8 mouse cellular contexts compared by ENCODE assay signal in genomic region chr4:62525489-62525811, GRCm38 (mm10). TPM values are rescaled to one million over a fixed set of nuclear protein-coding genes. Genes with fewer than 3 reads are reported as not detected.
DNase-seq lines count a peak whose midpoint lies in the region; ATAC-seq and TF ChIP-seq lines count a peak whose summit lies in the region.

No protein-coding gene starts in this region.

- H3K4me3 ChIP-seq in kidney, embryonic 16.5 days (ENCODE audit: low read length) = peak overlapping the region; percentile 67
- peak overlapping the region; percentile 92 for H3K4me3 ChIP-seq in embryonic facial prominence, embryonic 10.5 days
- H3K4me3 ChIP-seq in intestine, embryonic 14.5 days (ENCODE audit: low read depth, low read length) = peak overlapping the region; percentile 66
- H3K4me3 ChIP-seq in myocyte = peak overlapping the region; percentile 59

- peaks cover 5% of the 10 kb centered on the region; the same call in 1 of the 2 replicates for H3K36me3 ChIP-seq in kidney, embryonic 16.5 days (ENCODE audit: insufficient read depth, low read length)
- H3K36me3 ChIP-seq in embryonic facial prominence, embryonic 10.5 days (replicated peaks) = peaks cover 25% of the 10 kb centered on the region
- H3K36me3 ChIP-seq in intestine, embryonic 14.5 days (ENCODE audit: control insufficient read depth, insufficient read depth, low read length) = peaks cover 17% of the 10 kb centered on the region
- no peaks in the 10 kb centered on the region for H3K36me3 ChIP-seq in myocyte (ENCODE audit: control insufficient read depth, insufficient read depth)

- no peak for TF ChIP-seq POLR2A in myocyte (IDR thresholded peaks at IDR 0.05; ENCODE audit: insufficient read length, low read depth)

- no peaks in the 10 kb centered on the region for H3K9me3 ChIP-seq in kidney, embryonic 16.5 days (ENCODE audit: low read length)
- no peaks in the 10 kb centered on the region for H3K9me3 ChIP-seq in embryonic facial prominence, embryonic 10.5 days
- H3K9me3 ChIP-seq in intestine, embryonic 14.5 days (ENCODE audit: control insufficient read depth, low read length) = no peaks in the 10 kb centered on the region

- 2% methylated on average over 10 of the region's 10 CpGs for WGBS in kidney, embryonic 16.5 days
- WGBS in embryonic facial prominence, embryonic 10.5 days = 2% methylated on average over 10 of the region's 10 CpGs
- WGBS in intestine, embryonic 14.5 days = under 1% methylated on average over 10 of the region's 10 CpGs

- no peak overlapping the region; the same call in 1 of the 2 replicates for H3K9ac ChIP-seq in kidney, embryonic 16.5 days (replicated peaks; ENCODE audit: low read length)
- peak overlapping the region; percentile 91 for H3K9ac ChIP-seq in intestine, embryonic 14.5 days (ENCODE audit: low read length)

- DNase-seq in kidney, postnatal 10 days = no peak
- DNase-seq in embryonic facial prominence, embryonic 10.5 days (ENCODE audit: low spot score) = no peak
- no peak for DNase-seq in intestine, embryonic 14.5 days (ENCODE audit: low spot score)
- no peak for DNase-seq in thymus, postnatal 36 days
- DNase-seq in layer of hippocampus, postnatal 36 days = no peak
- DNase-seq in cerebellum, adult 9-11 months = no peak

- H3K27me3 ChIP-seq in kidney, embryonic 16.5 days (ENCODE audit: insufficient read depth, low read length) = no peaks in the 10 kb centered on the region
- no peaks in the 10 kb centered on the region for H3K27me3 ChIP-seq in embryonic facial prominence, embryonic 10.5 days (replicated peaks; ENCODE audit: low read depth, poor library complexity, severe bottlenecking)
- H3K27me3 ChIP-seq in intestine, embryonic 14.5 days (replicated peaks; ENCODE audit: control insufficient read depth, insufficient read depth, low read length) = no peaks in the 10 kb centered on the region
- no peaks in the 10 kb centered on the region for H3K27me3 ChIP-seq in myocyte (ENCODE audit: control insufficient read depth, insufficient read depth, insufficient read length)

- H3K4me2 ChIP-seq in kidney, embryonic 16.5 days (replicated peaks; ENCODE audit: low read depth, low read length) = peak overlapping the region; percentile 88
- H3K4me2 ChIP-seq in intestine, embryonic 14.5 days (ENCODE audit: low read length) = peak overlapping the region; percentile 90
- H3K4me2 ChIP-seq in myocyte (ENCODE audit: low read depth) = peak overlapping the region; percentile 48

- peaks cover 8% of the 10 kb centered on the region for H3K4me1 ChIP-seq in kidney, embryonic 16.5 days (ENCODE audit: insufficient read depth, low read length)
- H3K4me1 ChIP-seq in embryonic facial prominence, embryonic 10.5 days = peaks cover 17% of the 10 kb centered on the region
- H3K4me1 ChIP-seq in intestine, embryonic 14.5 days (replicated peaks; ENCODE audit: control insufficient read depth, insufficient read depth, low read length) = peaks cover 8% of the 10 kb centered on the region; the same call in 1 of the 2 replicates

- ATAC-seq in kidney, embryonic 16.5 days (ENCODE audit: low FRiP score, low TSS enrichment) = no peak
- ATAC-seq in intestine, embryonic 14.5 days (replicated peaks; ENCODE audit: low FRiP score, low TSS enrichment, low read depth) = no peak

- peak overlapping the region; percentile 33 for H3ac ChIP-seq in myocyte (ENCODE audit: control insufficient read depth, insufficient read length)

- H3K27ac ChIP-seq in kidney, embryonic 16.5 days (ENCODE audit: low read length) = no peak overlapping the region
- H3K27ac ChIP-seq in embryonic facial prominence, embryonic 10.5 days (replicated peaks) = peak overlapping the region; percentile 98; the same call in 1 of the 2 replicates
- no peak overlapping the region; the same call in 1 of the 2 replicates for H3K27ac ChIP-seq in intestine, embryonic 14.5 days (ENCODE audit: low read depth)

- peaks cover 8% of the 10 kb centered on the region for H3K79me2 ChIP-seq in myocyte (ENCODE audit: control insufficient read depth, insufficient read depth)

TF ChIP-seq in myocyte, 11 proteins besides CTCF, POLR2A, EP300 and RAD21:
- no peak for TF ChIP-seq REST (IDR thresholded peaks at IDR 0.05; ENCODE audit: insufficient read depth, insufficient read length)
- TF ChIP-seq CEBPB (IDR thresholded peaks at IDR 0.05; ENCODE audit: insufficient read depth, poor library complexity, severe bottlenecking) = peak; percentile 92

RNA-seq across cellular contexts. Expression of gene 4933430I17Rik, which starts 0.3 kb away (rescaled TPM):
- 0.49 and 0.67 TPM in 2 replicates for polyA plus RNA-seq in kidney, embryonic 16.5 days (2015; fragmentation: Nextera tagmentation; extraction: Ambion mirVana)
- 1.1 and 1.3 TPM in 2 replicates for polyA plus RNA-seq in embryonic facial prominence, embryonic 10.5 days (2016; fragmentation: Nextera tagmentation; extraction: Ambion mirVana)
- 0.26 and 0.65 TPM in 2 replicates for polyA plus RNA-seq in intestine, embryonic 14.5 days (2014; fragmentation: Nextera tagmentation; extraction: Ambion mirVana)
- polyA plus RNA-seq in myocyte (2012; fragmentation: generic; extraction: Trizol) = 0.08 TPM
- total RNA-seq in layer of hippocampus, postnatal 36 days (2021) = under 1 TPM in 1 of 2 experiments, not detected in 1; 0.20 TPM

RNA-seq across cellular contexts. Expression of gene Pole3, which starts 0.6 kb away (rescaled TPM):
- polyA plus RNA-seq in kidney, embryonic 16.5 days (2015; fragmentation: Nextera tagmentation; extraction: Ambion mirVana) = 97.0 and 102 TPM in 2 replicates
- polyA plus RNA-seq in embryonic facial prominence, embryonic 10.5 days (2016; fragmentation: Nextera tagmentation; extraction: Ambion mirVana) = 117 and 120 TPM in 2 replicates
- 75.3 and 85.9 TPM in 2 replicates for polyA plus RNA-seq in intestine, embryonic 14.5 days (2014; fragmentation: Nextera tagmentation; extraction: Ambion mirVana)
- polyA plus RNA-seq in myocyte (2012; fragmentation: generic; extraction: Trizol) = 37.3 TPM
- 10 to 100 TPM; 22.2 to 23.7 TPM for total RNA-seq in layer of hippocampus, postnatal 36 days (2021)

RNA-seq across cellular contexts. Expression of gene Alad, which starts 5.7 kb away (rescaled TPM):
- polyA plus RNA-seq in kidney, embryonic 16.5 days (2015; fragmentation: Nextera tagmentation; extraction: Ambion mirVana) = 108 and 113 TPM in 2 replicates
- polyA plus RNA-seq in embryonic facial prominence, embryonic 10.5 days (2016; fragmentation: Nextera tagmentation; extraction: Ambion mirVana) = 106 and 114 TPM in 2 replicates
- polyA plus RNA-seq in intestine, embryonic 14.5 days (2014; fragmentation: Nextera tagmentation; extraction: Ambion mirVana) = 146 and 153 TPM in 2 replicates
- polyA plus RNA-seq in myocyte (2012; fragmentation: generic; extraction: Trizol) = 89.6 TPM
- 10 to 100 TPM; 24.3 to 28.8 TPM for total RNA-seq in layer of hippocampus, postnatal 36 days (2021)

RNA-seq across cellular contexts. Expression of gene Hdhd3, which starts 22.2 kb away (rescaled TPM):
- polyA plus RNA-seq in kidney, embryonic 16.5 days (2015; fragmentation: Nextera tagmentation; extraction: Ambion mirVana) = 17.3 and 20.6 TPM in 2 replicates
- 11.0 and 13.2 TPM in 2 replicates for polyA plus RNA-seq in embryonic facial prominence, embryonic 10.5 days (2016; fragmentation: Nextera tagmentation; extraction: Ambion mirVana)
- polyA plus RNA-seq in intestine, embryonic 14.5 days (2014; fragmentation: Nextera tagmentation; extraction: Ambion mirVana) = 29.4 and 32.4 TPM in 2 replicates
- 26.8 TPM for polyA plus RNA-seq in myocyte (2012; fragmentation: generic; extraction: Trizol)
- 10 to 100 TPM; 10.4 to 10.5 TPM for total RNA-seq in layer of hippocampus, postnatal 36 days (2021)

RNA-seq across cellular contexts. Expression of gene Rgs3, which starts 34.2 kb away (rescaled TPM):
- 57.7 and 62.0 TPM in 2 replicates for polyA plus RNA-seq in kidney, embryonic 16.5 days (2015; fragmentation: Nextera tagmentation; extraction: Ambion mirVana)
- 35.4 and 35.5 TPM in 2 replicates for polyA plus RNA-seq in embryonic facial prominence, embryonic 10.5 days (2016; fragmentation: Nextera tagmentation; extraction: Ambion mirVana)
- 35.0 and 35.7 TPM in 2 replicates for polyA plus RNA-seq in intestine, embryonic 14.5 days (2014; fragmentation: Nextera tagmentation; extraction: Ambion mirVana)
- 40.4 TPM for polyA plus RNA-seq in myocyte (2012; fragmentation: generic; extraction: Trizol)
- 10 to 100 TPM; 14.8 to 19.8 TPM for total RNA-seq in layer of hippocampus, postnatal 36 days (2021)
